Mouse (Mus musculus): ENCODE data around the gene Elovl6. TPM values are rescaled to one million over a fixed set of nuclear protein-coding genes. Genes with fewer than 3 reads are reported as not detected.

Gene Elovl6
- polyA plus RNA-seq, 1 experiment = 3.1 TPM

DNA sequence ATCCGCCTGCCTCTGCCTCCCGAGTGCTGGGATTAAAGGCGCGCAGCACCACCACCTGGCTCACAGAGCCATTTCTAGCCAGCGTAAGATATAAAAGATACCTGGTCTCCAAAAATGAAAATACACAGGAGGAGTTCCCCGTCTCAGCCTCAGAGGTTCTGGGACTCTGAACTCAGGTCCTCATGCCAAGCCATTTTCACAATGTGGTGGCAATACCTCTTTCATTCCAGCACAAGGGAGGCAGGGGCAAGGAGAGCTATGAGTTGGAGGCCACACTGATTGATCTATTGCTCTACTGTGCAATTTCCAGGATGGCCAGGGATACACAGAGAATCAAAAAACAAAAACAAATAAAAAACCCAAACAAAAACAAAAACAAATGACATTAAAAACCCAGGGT, 1.7 kb upstream of the Elovl6 start:
- Histone ChIP-seq H3K27me3 (ENCODE audit: control insufficient read depth, insufficient read depth, low read length) (no peaks in the 10 kb centered on the region), H3K27ac (ENCODE audit: insufficient read depth, low read length) (no peak overlapping the region), H3K4me1 (ENCODE audit: control insufficient read depth, insufficient read depth, insufficient read length) (peaks cover 4% of the 10 kb centered on the region), H3K36me3 (ENCODE audit: control insufficient read depth, insufficient read depth, low read length) (no peaks in the 10 kb centered on the region), H3K4me3 (ENCODE audit: extremely low read depth, insufficient read depth, insufficient read length) (no peak overlapping the region)
- TF ChIP-seq CTCF (IDR thresholded peaks at IDR 0.05; ENCODE audit: extremely low read depth, insufficient read depth, insufficient read length, insufficient replicate concordance) (no peak), POLR2A (IDR thresholded peaks at IDR 0.05; ENCODE audit: low read depth, low read length) (no peak)
- DNase-seq (ENCODE audit: low read depth in 1 of 2, low spot score in 2 of 2) = no peak
- 95% methylated on average over 6 of the region's 6 CpGs for WGBS

DNA sequence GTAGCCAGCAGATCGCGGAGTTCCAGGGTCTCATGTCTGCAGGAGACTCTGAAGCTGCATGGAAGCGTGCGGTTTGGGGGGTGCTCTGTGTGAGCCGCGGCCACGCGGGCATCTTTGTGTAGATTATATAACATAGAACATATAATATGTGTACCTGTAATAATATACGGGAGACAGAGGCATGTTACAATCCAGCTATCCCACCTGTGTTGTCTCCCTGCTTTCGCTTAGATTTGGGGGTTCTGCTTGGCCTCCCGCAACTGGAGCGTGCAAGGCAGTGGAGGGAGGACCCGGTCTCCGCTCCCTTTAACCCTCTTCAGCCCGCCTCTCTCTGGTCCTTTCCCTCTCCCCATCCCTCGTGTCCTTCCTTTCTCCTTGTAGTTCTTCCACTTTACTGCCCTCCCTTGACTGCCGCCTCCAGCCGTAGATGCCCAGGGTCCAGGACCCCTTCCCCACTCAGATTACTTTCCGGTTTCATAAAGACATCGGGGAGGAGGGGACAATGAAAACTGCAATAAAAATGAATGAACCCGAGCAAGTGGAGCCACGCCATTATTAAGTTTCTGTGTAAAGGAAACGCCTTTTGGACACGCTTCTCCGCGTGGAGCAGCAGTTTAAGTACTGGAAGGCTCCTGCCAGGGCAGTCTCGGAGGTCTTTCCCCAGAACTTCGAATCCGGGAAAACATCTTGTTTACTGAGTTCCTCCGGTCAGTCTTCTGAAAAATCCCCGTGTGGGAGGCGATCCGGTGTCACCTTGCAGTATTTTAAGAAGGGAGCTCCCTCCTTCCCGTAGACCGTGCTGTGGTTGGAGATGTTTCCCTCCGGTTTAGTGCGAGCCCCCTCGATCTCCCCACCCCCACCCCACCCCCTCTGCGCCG, 949 bp downstream of the Elovl6 start:
- Histone ChIP-seq H3K36me3 (ENCODE audit: control insufficient read depth, insufficient read depth, low read length) (no peaks in the 10 kb centered on the region), H3K27me3 (ENCODE audit: control insufficient read depth, insufficient read depth, low read length) (no peaks in the 10 kb centered on the region), H3K4me3 (ENCODE audit: extremely low read depth, insufficient read depth, insufficient read length) (peak overlapping the region; percentile 89), H3K4me1 (ENCODE audit: control insufficient read depth, insufficient read depth, insufficient read length) (peaks cover 4% of the 10 kb centered on the region), H3K27ac (ENCODE audit: insufficient read depth, low read length) (peak overlapping the region; percentile 57)
- peak in 1 of 2 experiments; percentile 15 for DNase-seq (ENCODE audit: low read depth in 1 of 2, low spot score in 2 of 2)
- TF ChIP-seq POLR2A (IDR thresholded peaks at IDR 0.05; ENCODE audit: low read depth, low read length) (no peak), CTCF (IDR thresholded peaks at IDR 0.05; ENCODE audit: extremely low read depth, insufficient read depth, insufficient read length, insufficient replicate concordance) (no peak)
- under 1% methylated on average over 40 of the region's 40 CpGs for WGBS

DNA sequence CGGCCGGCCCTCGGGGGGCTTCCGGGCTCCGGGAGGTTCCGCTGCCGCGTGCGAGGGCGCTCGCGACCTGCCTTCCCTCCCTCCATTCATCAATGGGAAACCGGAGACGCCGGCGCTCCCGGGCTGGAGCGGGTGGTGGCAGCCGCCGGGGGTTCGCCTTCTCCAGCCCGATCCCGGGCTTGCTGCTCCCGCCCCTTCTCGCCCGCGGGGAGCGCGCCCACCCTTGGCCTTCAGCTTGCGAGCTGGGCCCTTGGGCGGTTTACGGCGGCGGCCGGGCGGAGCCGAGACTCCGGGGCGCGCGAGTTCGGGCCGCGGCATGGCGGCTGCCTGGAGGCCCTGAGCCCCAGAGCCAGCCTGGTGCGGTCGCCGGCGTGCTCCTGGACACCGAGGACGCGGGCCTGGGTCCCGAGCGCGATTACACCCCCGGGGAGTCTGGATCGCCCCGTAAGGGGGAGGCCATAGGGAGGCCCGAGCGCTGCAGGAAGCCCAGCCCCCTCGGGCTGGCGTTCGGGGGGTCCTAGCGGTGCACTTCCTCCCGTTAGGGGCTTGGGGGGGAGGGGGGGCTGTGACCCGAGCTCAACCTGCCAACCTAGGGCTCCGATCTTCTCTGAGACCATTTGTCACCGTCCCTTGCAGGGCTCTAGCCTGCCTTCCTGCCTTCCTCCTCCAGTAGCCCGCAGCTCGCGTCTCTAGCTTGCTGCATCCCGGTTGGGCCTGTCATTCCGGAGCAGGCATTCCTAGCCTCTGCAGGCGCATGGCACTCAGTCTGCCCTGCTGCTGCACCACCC, 1.8 kb downstream of the Elovl6 start:
- Histone ChIP-seq H3K27me3 (ENCODE audit: control insufficient read depth, insufficient read depth, low read length) (no peaks in the 10 kb centered on the region), H3K36me3 (ENCODE audit: control insufficient read depth, insufficient read depth, low read length) (no peaks in the 10 kb centered on the region), H3K4me3 (ENCODE audit: extremely low read depth, insufficient read depth, insufficient read length) (peak overlapping the region; percentile 89), H3K27ac (ENCODE audit: insufficient read depth, low read length) (peak overlapping the region; percentile 85), H3K4me1 (ENCODE audit: control insufficient read depth, insufficient read depth, insufficient read length) (peaks cover 4% of the 10 kb centered on the region)
- WGBS = under 1% methylated on average over 72 of the region's 74 CpGs
- DNase-seq (ENCODE audit: low read depth in 1 of 2, low spot score in 2 of 2) = peak in 1 of 2 experiments; percentile 65
- no peak for TF ChIP-seq POLR2A (IDR thresholded peaks at IDR 0.05; ENCODE audit: low read depth, low read length)
- TF ChIP-seq CTCF (IDR thresholded peaks at IDR 0.05; ENCODE audit: extremely low read depth, insufficient read depth, insufficient read length, insufficient replicate concordance) = no peak

DNA sequence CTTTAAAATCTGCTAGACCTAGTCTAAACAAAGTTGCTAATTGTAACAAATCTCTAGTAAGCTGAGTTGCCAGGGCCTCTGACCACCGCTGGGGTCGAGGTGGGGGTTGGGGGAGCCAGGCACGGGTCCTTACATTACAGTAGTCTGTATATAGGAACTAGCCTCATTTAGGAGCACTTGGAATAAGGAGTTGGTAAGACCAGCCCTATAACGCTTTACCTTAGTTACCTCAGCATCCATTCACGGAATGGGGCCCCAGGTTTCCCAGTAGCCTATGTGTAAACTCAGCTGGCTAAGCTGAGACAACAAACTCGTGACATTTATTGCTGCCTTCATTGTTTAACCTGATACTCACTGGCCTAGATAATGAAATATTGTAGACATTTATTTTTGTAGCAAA, 3.3 kb downstream of the Elovl6 start:
- no peaks in the 10 kb centered on the region for H3K36me3 ChIP-seq (ENCODE audit: control insufficient read depth, insufficient read depth, low read length)
- TF ChIP-seq POLR2A (IDR thresholded peaks at IDR 0.05; ENCODE audit: low read depth, low read length) (no peak), CTCF (IDR thresholded peaks at IDR 0.05; ENCODE audit: extremely low read depth, insufficient read depth, insufficient read length, insufficient replicate concordance) (no peak)
- 76% methylated on average over 6 of the region's 6 CpGs for WGBS
- H3K27me3 ChIP-seq (ENCODE audit: control insufficient read depth, insufficient read depth, low read length) = no peaks in the 10 kb centered on the region
- H3K27ac ChIP-seq (ENCODE audit: insufficient read depth, low read length) = no peak overlapping the region; the same call in 1 of the 2 replicates
- H3K4me3 ChIP-seq (ENCODE audit: extremely low read depth, insufficient read depth, insufficient read length) = no peak overlapping the region
- H3K4me1 ChIP-seq (ENCODE audit: control insufficient read depth, insufficient read depth, insufficient read length) = peaks cover 4% of the 10 kb centered on the region
- no peak for DNase-seq (ENCODE audit: low read depth in 1 of 2, low spot score in 2 of 2)

DNA sequence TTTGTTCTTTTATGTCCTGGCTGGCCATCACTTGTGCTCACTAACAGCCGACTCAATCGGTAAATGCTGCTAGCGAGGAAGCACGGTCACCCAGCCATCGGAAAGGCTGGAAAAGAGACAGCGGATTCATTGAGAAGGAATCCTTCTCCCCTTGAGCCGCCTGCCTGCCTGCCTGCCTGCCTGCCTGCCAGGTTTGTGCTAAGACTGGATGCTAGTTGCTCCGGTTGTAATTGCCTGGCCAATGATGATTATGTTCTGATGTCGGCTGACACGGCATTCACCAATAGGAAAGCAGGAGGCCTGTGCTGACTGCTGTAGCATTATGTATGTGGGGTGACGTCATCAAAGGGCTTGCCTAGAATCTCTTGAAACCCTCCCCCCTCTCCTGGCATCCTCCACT, 4.0 kb downstream of the Elovl6 start:
- TF ChIP-seq POLR2A (IDR thresholded peaks at IDR 0.05; ENCODE audit: low read depth, low read length) (peak; percentile 49), CTCF (IDR thresholded peaks at IDR 0.05; ENCODE audit: extremely low read depth, insufficient read depth, insufficient read length, insufficient replicate concordance) (no peak)
- DNase-seq (ENCODE audit: low read depth in 1 of 2, low spot score in 2 of 2) = peak; percentile 70 to 93
- H3K27ac ChIP-seq (ENCODE audit: insufficient read depth, low read length) = peak overlapping the region; percentile 74
- WGBS = 9% methylated on average over 11 of the region's 11 CpGs
- peak overlapping the region; percentile 53 for H3K4me3 ChIP-seq (ENCODE audit: extremely low read depth, insufficient read depth, insufficient read length)
- no peaks in the 10 kb centered on the region for H3K27me3 ChIP-seq (ENCODE audit: control insufficient read depth, insufficient read depth, low read length)
- no peaks in the 10 kb centered on the region for H3K36me3 ChIP-seq (ENCODE audit: control insufficient read depth, insufficient read depth, low read length)
- peaks cover 4% of the 10 kb centered on the region for H3K4me1 ChIP-seq (ENCODE audit: control insufficient read depth, insufficient read depth, insufficient read length)

DNA sequence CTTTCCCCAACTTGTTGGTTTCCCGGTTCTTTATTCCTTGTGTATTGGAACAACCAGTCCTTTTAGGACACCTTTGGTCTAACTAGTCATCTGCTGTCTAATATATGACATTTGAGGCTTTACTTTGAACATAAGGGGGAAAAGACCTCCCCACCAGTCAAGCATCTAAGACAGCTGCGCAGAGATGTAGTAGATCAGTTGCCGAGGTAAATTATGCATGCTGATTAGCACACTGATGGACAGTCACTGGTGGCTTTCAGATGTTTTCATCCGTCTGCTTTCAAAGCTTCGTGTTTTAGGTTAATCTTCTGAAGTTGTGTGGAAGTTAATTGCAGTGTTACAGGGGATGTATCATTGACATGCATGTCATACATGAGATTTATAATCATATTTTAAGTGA, 5.8 kb downstream of the Elovl6 start:
- H3K27me3 ChIP-seq (ENCODE audit: control insufficient read depth, insufficient read depth, low read length) = no peaks in the 10 kb centered on the region
- H3K27ac ChIP-seq (ENCODE audit: insufficient read depth, low read length) = no peak overlapping the region
- TF ChIP-seq POLR2A (IDR thresholded peaks at IDR 0.05; ENCODE audit: low read depth, low read length) (no peak), CTCF (IDR thresholded peaks at IDR 0.05; ENCODE audit: extremely low read depth, insufficient read depth, insufficient read length, insufficient replicate concordance) (no peak)
- DNase-seq (ENCODE audit: low read depth in 1 of 2, low spot score in 2 of 2) = no peak
- no peak overlapping the region for H3K4me3 ChIP-seq (ENCODE audit: extremely low read depth, insufficient read depth, insufficient read length)
- no peaks in the 10 kb centered on the region; the same call in 1 of the 2 replicates for H3K36me3 ChIP-seq (ENCODE audit: control insufficient read depth, insufficient read depth, low read length)
- peaks cover 4% of the 10 kb centered on the region; the same call in 1 of the 2 replicates for H3K4me1 ChIP-seq (ENCODE audit: control insufficient read depth, insufficient read depth, insufficient read length)
- 92% methylated on average over 5 of the region's 5 CpGs for WGBS
